Mouse (Mus musculus) urinary bladder, postnatal 4 days (tissue): ENCODE results near the gene Grhl3.

Experiments used
- DNase-seq, 2 experiments: peaks; one replicate each; pipeline ENCODE4 v3.0.0; 2021 to 2022; ENCODE audit warnings: low spot score in 2 of 2

Grhl3 gene

GRCm38 (mm10) chr4:135575365-135576140 is 2.1 kb upstream of the Grhl3 start:
- DNase-seq: no peak

- DNase-seq: no peak
Measured at GRCm38 (mm10) chr4:135572276-135572675, 1.2 kb downstream of the Grhl3 start.

- no peak for DNase-seq
Measured at GRCm38 (mm10) chr4:135571037-135571550, 2.3 kb downstream of the Grhl3 start.

GRCm38 (mm10) chr4:135570152-135571036 is 3.0 kb downstream of the Grhl3 start:
- DNase-seq: peak in 1 of 2 experiments; percentile 63

DNA sequence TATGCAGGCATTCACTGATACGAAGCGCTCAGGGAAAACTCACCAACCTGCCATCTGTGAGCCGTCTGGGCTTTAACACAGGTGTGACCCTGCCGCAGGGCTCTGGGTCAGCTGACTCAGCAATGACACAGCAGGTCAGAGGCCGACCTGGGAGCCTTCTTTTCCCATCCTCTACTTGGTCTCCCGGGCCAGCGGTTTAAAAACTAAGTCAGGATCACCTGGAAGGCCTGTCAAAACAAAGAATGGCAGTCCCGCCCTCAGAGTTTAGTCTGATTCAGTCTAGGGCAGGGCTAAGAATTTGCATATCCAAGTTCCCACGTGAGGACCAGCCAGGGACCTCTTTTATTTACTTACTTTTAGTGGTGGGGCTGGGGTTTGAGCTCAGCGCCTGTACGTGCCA is 4.2 kb downstream of the Grhl3 start:
- no peak for DNase-seq

- DNase-seq: no peak
Measured at GRCm38 (mm10) chr4:135567484-135567883, 5.9 kb downstream of the Grhl3 start.

GRCm38 (mm10) chr4:135567042-135567441 is 6.4 kb downstream of the Grhl3 start:
- no peak for DNase-seq

- no peak for DNase-seq
Measured at GRCm38 (mm10) chr4:135565400-135565799, 8.0 kb downstream of the Grhl3 start.

DNA sequence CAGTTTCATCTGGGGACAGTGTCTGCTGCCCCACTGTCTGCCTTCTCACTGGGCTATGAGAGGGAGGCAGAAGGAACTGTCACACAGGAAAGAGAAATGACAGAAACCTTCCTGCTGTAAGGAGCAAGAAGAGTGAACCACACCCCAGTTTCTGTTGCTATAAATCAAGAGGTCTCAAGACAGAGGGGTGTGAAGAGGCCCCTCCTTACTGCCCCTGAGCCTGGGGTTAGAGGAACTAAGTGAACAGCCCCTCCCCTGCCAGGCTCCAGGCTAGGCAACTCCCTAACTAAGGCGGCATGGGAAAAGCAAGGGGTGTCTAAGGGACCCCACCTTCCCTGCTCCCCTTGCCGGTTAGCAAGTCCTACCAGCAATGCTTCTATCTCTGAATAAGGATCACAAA is 9.6 kb downstream of the Grhl3 start:
- DNase-seq: no peak

DNA sequence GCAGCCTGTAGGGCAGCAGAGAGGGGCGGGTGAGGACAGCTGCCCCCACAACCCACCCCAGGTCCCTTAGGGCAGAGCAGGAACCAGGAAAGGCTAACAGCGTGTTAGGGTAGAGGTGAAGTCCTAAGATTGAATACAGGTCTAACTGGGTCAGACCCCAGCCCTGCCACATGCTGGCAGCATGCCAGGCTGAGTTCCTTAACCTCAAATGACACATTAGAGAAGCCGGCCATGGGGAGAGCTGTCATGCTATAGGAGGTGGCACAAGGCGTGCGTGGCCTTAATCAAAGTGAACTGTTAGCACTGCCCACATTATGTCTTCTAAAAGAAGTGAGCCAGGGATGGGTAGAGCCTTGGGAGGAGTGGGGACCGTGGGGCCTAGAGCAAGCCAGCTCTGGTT is 24.1 kb downstream of the Grhl3 start:
- peak in 1 of 2 experiments; percentile 42 for DNase-seq

DNA sequence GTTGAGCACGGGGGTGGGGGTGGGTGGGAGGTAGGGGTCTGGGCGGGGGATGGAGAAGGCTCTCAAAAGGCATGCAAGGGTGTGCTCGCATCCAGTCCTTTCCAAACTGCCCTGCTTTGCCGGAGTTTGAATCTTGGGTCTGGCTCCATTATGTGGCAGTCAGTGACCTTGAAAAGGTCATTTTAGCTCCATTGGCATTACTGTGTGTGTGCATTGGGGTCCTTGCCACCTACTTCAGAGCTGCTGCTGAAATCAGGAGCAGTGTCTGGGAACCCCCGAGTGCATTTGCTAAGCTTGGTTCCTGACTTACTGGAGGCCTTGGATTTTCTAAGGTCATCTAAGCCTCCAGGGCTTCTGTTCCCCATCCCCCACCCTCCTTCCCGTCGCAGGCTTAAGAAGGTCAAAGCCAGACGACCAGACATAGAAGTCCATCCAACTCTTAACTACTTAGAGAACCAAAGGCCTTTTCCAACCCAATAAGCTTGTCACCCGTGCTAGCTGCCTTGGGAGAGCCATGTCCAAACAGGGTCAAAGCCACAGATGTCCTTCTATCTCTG is 24.8 kb downstream of the Grhl3 start:
- DNase-seq: no peak

DNA sequence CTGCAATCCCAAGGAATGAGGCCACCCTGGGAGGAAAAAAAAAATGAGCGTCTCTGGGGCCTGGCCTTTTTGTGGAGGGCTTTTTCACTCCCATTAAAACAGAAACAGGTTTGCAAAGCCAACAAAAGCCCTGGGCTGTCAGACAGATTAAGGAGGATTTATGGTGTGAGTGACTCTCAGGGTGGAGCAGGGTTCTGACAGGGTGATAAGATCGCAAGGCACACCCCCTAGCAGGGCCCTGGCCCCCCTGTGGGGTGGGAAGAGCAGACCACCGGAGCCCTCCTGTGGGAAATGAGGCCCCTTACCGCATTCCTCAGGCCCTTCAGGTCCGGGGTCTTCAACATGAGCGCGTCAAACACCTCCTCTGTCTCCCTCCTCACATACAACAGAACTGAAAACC is 25.3 kb downstream of the Grhl3 start:
- no peak for DNase-seq

DNA sequence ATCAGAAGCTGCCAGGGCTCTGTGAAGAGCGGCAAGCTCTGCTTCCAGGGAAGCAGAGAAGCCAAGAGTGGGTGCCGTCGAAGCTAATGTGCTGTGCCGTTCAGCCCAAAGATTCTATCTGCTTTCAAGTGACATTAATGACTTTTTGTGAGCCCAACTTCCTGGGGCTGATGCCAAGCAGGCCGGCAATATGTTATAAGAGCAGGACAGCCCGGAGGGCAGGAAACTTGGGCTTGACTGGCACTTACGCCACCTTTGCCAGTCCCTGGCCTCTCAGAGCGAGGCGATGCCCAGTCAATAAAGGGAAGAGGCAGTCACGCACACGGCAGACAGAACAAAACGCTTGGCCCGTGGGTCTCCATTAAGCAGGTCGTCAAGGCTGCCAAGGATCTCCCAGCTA is 25.9 kb downstream of the Grhl3 start:
- DNase-seq: no peak

GRCm38 (mm10) chr4:135546793-135547192 is 26.6 kb downstream of the Grhl3 start:
- DNase-seq: no peak

GRCm38 (mm10) chr4:135546008-135546407 is 27.4 kb downstream of the Grhl3 start:
- DNase-seq: no peak

DNA sequence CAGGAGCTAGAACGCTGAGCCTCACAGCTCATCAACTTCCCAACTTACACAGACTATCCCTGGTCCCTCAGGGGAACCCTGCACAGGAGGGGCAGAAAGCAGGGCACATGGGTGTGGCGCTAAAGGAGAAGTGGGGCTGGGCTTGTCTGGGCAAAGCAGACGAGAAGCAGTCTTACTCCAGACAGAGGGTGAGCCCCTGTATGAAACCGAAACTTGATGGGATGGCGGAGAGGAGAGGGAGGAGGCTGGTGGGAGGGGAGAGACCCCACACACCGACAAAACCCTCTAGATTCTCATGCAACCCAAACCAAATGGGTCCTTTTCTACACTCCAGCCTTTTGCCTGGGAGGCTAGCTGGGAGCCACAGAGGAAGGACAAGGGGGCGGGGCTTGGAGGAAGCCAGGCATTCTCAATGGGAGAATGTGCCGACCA is 28.3 kb downstream of the Grhl3 start:
- no peak for DNase-seq

DNA sequence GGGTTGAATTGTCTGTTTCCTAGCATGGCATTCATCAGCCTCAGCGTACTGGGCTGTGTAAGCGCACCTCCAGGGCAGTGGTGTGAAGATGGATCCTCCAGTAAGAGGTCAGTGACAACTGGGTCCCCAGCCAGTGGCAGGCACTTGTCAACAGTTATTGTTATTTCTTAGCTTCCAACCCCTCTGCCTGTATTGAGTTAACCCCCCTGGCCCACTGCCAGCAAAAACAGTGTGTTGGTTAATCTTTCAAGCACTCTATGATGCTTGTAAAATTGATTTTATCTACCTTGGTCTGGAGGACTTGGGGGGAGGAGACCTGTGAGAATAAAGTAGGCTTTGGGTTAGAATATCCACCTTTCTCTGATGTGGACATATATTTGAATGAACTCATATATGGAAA is 29.1 kb downstream of the Grhl3 start:
- DNase-seq: no peak

DNA sequence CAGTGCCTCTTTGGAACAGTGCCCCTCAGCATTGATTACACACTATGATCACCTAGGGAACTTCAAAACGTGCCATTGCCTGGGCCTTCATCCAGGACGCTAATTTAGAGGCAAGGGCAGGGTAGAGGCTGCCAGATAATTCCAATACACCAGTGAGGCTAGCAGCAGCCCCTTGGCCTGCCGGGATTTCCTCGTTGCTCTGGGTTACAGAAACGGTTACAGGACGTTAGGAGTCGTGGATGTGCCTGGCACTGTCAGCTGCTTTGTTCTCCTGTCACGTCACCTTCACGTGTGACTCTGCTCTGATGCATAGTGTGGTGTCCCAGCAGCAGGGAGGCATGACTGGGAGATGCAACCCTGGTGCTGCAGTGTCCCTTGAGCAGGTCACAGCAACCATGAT is 33.4 kb downstream of the Grhl3 start:
- DNase-seq: no peak

DNA sequence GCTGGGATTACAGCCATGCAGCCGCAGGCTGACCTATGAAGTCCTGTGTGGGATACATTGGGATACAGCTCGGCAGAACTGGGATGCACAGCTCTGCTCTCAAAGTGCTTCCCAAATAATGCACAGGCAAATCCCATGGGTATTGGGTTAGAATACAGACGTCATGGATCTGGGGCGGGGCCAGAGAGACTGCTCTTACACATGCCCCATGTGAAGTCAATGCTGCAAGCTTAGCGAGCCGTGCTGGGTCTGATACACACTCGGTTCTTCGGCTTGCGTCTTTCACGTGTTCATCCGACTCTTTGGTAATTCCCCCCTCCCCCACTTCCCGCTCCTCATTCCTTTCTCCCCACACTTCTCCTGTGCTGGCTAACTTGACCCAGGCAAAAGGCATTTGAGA is 34.4 kb downstream of the Grhl3 start:
- no peak for DNase-seq

DNA sequence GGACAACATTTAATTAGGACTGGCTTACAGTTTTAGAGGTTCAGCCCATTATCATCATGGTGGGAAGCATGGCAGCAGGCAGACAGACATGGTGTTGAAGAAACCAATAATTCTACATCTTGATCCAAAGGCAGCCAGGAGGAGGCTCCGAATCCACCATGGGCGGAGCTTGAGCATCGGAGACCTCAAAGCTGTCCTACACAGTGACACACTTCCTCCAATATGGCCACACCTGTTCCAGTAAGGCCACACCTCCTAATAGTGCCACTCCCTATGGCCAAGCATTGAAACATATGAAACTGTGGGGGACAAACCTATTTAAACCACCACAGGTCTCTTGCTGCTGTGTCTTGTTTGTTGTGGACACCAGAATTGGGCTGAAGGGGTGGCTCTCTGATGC is 38.4 kb downstream of the Grhl3 start:
- no peak for DNase-seq

- no peak for DNase-seq
Measured at GRCm38 (mm10) chr4:135533001-135533400, 40.4 kb downstream of the Grhl3 start.
